Mouse (Mus musculus) cortical plate, adult 2 months (tissue): ENCODE results near the gene 1700001K19Rik.

Experiments used
- CTCF ChIP-seq: fragments of 200-500 bp; IDR thresholded peaks from 2 replicates; pipeline ENCODE4 v1.5.1; 2011; ENCODE audit warnings: mild to moderate bottlenecking, control low read depth, low read length; ENCODE audit not compliant: insufficient read depth; ENCODE audit errors: extremely low read depth
- POLR2A ChIP-seq: fragments of 200-500 bp; IDR thresholded peaks from 2 replicates; pipeline ENCODE4 v1.6.1; 2011; ENCODE audit warnings: mild to moderate bottlenecking, low read length, control low read depth; ENCODE audit not compliant: insufficient read depth; ENCODE audit errors: extremely low read depth

DNA sequence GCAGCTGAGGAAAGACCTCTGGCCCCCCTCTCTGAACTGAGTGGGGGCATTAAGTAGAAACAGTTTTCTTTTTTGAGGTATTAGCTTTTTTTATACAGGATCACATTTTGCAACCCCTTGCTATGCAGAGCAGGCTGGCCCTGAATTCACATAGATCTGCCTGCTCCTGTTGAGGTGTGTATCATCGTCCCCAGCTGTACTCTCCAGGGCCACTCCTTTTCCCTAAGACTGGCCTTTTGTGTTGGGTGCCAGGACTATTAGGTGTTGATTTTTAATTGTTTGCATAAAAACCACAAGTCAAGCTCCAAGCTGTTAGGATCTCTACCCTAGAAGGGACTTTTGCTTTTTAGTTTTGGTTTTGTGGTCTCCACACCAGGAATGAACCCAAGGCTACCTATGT lies 15.7 kb upstream of the 1700001K19Rik start:
- TF ChIP-seq POLR2A (no peak), CTCF (no peak)
